Mouse (Mus musculus): ENCODE data around the gene Npcd.

DNA sequence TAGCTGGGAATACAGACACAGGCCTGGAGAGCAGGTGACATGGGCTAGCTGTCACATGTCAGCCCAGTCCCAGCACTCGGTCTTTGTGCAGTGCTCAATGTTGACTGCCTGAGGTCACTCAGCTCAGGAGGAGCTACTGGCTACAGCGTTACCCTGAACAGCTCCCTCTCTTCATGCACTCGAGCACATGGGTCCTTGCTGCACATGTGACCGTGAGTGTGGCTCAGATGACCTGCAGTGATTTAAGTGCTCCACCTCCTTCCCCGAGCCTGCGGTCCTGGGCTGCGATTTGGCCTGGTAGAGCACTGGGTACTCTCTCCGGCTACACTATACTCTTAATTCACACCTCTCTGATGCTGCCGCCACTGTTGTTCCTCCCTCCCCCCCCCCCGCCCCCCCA, 67.9 kb downstream of the Npcd start:
- TF ChIP-seq CTCF (IDR thresholded peaks at IDR 0.05; ENCODE audit: control insufficient read depth, insufficient read depth, low read length) (no peak), POLR2A (IDR thresholded peaks at IDR 0.05; ENCODE audit: borderline replicate concordance, control insufficient read depth, low read depth, low read length) (no peak)

Measured in bone marrow, adult 2 months (tissue).